Mouse (Mus musculus): Measurements from ENCODE around the gene Epn2.

DNA sequence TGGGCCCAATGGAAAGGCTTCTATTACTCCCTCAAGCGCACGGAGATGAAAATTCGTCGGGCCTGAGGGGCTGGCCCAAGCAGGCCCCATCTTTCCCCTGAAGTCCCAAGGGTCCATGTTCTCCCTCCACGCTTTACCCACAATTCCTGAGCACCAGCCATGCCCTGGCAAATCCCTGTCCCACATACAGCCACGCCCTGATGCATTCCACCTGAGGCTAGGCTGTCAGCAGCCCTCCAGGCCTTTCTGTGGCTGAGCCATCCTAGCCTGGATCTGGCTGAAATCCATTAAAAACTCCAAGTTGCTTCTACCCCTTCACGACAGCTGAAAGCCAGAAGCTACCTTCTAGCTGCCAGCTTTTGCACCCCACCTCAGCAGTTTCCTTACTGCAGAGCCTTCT lies 91.6 kb downstream of the Epn2 start:
- TF ChIP-seq CTCF (IDR thresholded peaks at IDR 0.05; ENCODE audit: extremely low read depth, insufficient read depth, insufficient read length, insufficient replicate concordance) (no peak), POLR2A (IDR thresholded peaks at IDR 0.05; ENCODE audit: low read depth, low read length) (no peak)
